8 mouse cellular contexts compared by ENCODE assay signal in genomic region chr9:45952890-45953289, GRCm38 (mm10). TPM values are rescaled to one million over a fixed set of nuclear protein-coding genes. Genes with fewer than 3 reads are reported as not detected.
A peak's percentile ranks its signal among the peaks of the same experiment; 100 is the strongest.
DNase-seq lines count a peak whose midpoint lies in the region; ATAC-seq and TF ChIP-seq lines count a peak whose summit lies in the region.

No protein-coding gene starts in this region.

- WGBS in kidney, adult 2 months = 73% methylated on average over 7 of the region's 7 CpGs
- WGBS in limb, embryonic 14.5 days = 88% methylated on average over 7 of the region's 7 CpGs

- no peaks in the 10 kb centered on the region for H3K9me3 ChIP-seq in ES-E14 (ENCODE audit: control insufficient read depth, insufficient read depth, low read depth, low read length)
- H3K9me3 ChIP-seq in limb, embryonic 14.5 days (ENCODE audit: control insufficient read depth, low read length) = no peaks in the 10 kb centered on the region

- no peak for TF ChIP-seq CTCF in kidney, adult 2 months (conservative IDR thresholded peaks at IDR 0.05; ENCODE audit: insufficient read depth, insufficient read length, low read depth, low read length)
- TF ChIP-seq CTCF in cortical plate, adult 2 months (IDR thresholded peaks at IDR 0.05; ENCODE audit: extremely low read depth, insufficient read depth, low read length) = no peak

- in situ Hi-C loops in ES-E14 (cut with MboI; ENCODE audit: low sequenced_read_pairs in 2 of 2, unreplicated experiment in 2 of 2) = no loop called here

- DNase-seq in kidney, adult 2 months = no peak
- no peak for DNase-seq in kidney, adult 9 months
- no peak for DNase-seq in ES-E14 (ENCODE audit: low read depth, low spot score)
- DNase-seq in limb, embryonic 14.5 days (ENCODE audit: low spot score) = no peak
- DNase-seq in left cerebral cortex, postnatal 10 days (ENCODE audit: extremely low spot score in 1 of 2, low spot score in 2 of 2) = no peak
- DNase-seq in adrenal gland, adult 2 months = no peak

- ATAC-seq in limb, embryonic 14.5 days (ENCODE audit: low FRiP score, low read depth) = no peak
- ATAC-seq in frontal cortex, adult (ENCODE audit: low TSS enrichment) = no peak

- H3K4me1 ChIP-seq in kidney, adult 2 months (ENCODE audit: control insufficient read depth, insufficient read depth, low read length) = peaks cover 10% of the 10 kb centered on the region
- peaks cover 0 to 5% of the 10 kb centered on the region in 2 experiments; a peak in 1 of 4 replicates for H3K4me1 ChIP-seq in ES-E14 (ENCODE audit: control insufficient read depth in 2 of 2, insufficient read depth in 2 of 2, low read length in 2 of 2, poor library complexity in 1 of 2)
- peaks cover 6% of the 10 kb centered on the region for H3K4me1 ChIP-seq in cortical plate, adult 2 months (ENCODE audit: control insufficient read depth, insufficient read depth, low read length)
- H3K4me1 ChIP-seq in limb, embryonic 14.5 days (ENCODE audit: control insufficient read depth, insufficient read depth, low read length) = peaks cover 15% of the 10 kb centered on the region

- H3K4me2 ChIP-seq in limb, embryonic 14.5 days (replicated peaks; ENCODE audit: low read depth, low read length, severe bottlenecking) = peak overlapping the region; percentile 83; the same call in 1 of the 2 replicates

- no peaks in the 10 kb centered on the region; the same call in none of the 2 replicates for H3K36me3 ChIP-seq in kidney, adult 2 months (ENCODE audit: control insufficient read depth, insufficient read depth, low read length)
- peaks cover 26% of the 10 kb centered on the region for H3K36me3 ChIP-seq in ES-E14 (ENCODE audit: control insufficient read depth, insufficient read depth, low read length, poor library complexity, severe bottlenecking)
- H3K36me3 ChIP-seq in limb, embryonic 14.5 days (ENCODE audit: control insufficient read depth, insufficient read depth, low read length) = peaks cover 40% of the 10 kb centered on the region

- no peak for TF ChIP-seq POLR2A in kidney, adult 2 months (IDR thresholded peaks at IDR 0.05; ENCODE audit: low read depth, low read length)
- TF ChIP-seq POLR2A in cortical plate, adult 2 months (IDR thresholded peaks at IDR 0.05; ENCODE audit: extremely low read depth, insufficient read depth, low read length) = no peak
- TF ChIP-seq POLR2A in limb, embryonic 14.5 days (IDR thresholded peaks at IDR 0.05; ENCODE audit: borderline replicate concordance, extremely low read depth, insufficient read depth, insufficient read length) = no peak

- peak overlapping the region; percentile 18; the same call in 1 of the 2 replicates for H3K9ac ChIP-seq in ES-E14 (ENCODE audit: insufficient read depth, low read depth, low read length, poor library complexity, severe bottlenecking)
- H3K9ac ChIP-seq in limb, embryonic 14.5 days (ENCODE audit: low read depth, low read length, severe bottlenecking) = peak overlapping the region; percentile 88; the same call in 1 of the 2 replicates

- intact Hi-C loops in left cerebral cortex, postnatal 10 days (cut with DNase I) = no loop called here

- H3K4me3 ChIP-seq in kidney, adult 2 months (ENCODE audit: insufficient read depth, low read depth, low read length) = peak overlapping the region; percentile 91; the same call in 1 of the 2 replicates
- H3K4me3 ChIP-seq in ES-E14 (ENCODE audit: insufficient read depth in 1 of 2, low read depth in 1 of 2, low read length in 2 of 2, poor library complexity in 1 of 2, severe bottlenecking in 1 of 2) = no peak overlapping the region
- peak overlapping the region; percentile 70; the same call in 1 of the 2 replicates for H3K4me3 ChIP-seq in cortical plate, adult 2 months (ENCODE audit: insufficient read depth, low read length)
- 0 out of 2 replicates have a peak overlapping the region, but pooled peaks have one; percentile 93 for H3K4me3 ChIP-seq in limb, embryonic 14.5 days (replicated peaks; ENCODE audit: low read length)

- H3K27ac ChIP-seq in kidney, adult 2 months (ENCODE audit: insufficient read depth, low read depth, low read length) = no peak overlapping the region
- H3K27ac ChIP-seq in ES-E14 (ENCODE audit: insufficient read depth, low read depth, low read length, poor library complexity, severe bottlenecking) = no peak overlapping the region
- H3K27ac ChIP-seq in cortical plate, adult 2 months (ENCODE audit: insufficient read depth, low read length) = no peak overlapping the region
- no peak overlapping the region for H3K27ac ChIP-seq in limb, embryonic 14.5 days (replicated peaks; ENCODE audit: low read depth, low read length)

- no peaks in the 10 kb centered on the region for H3K27me3 ChIP-seq in kidney, adult 2 months (replicated peaks; ENCODE audit: control insufficient read depth, insufficient read depth, low read length)
- no peaks in the 10 kb centered on the region for H3K27me3 ChIP-seq in limb, embryonic 14.5 days (ENCODE audit: control insufficient read depth, insufficient read depth, low read length)

TF ChIP-seq in ES-E14, 5 proteins besides CTCF, POLR2A, EP300 and RAD21:
- no peak for TF ChIP-seq HCFC1 (IDR thresholded peaks at IDR 0.05; ENCODE audit: borderline replicate concordance, insufficient read depth, low read length)
- no peak for TF ChIP-seq MAFK (IDR thresholded peaks at IDR 0.05; ENCODE audit: insufficient read depth, low read depth, low read length)
- TF ChIP-seq CHD2 (IDR thresholded peaks at IDR 0.05; ENCODE audit: low read depth, low read length) = no peak
- TF ChIP-seq ZC3H11A (IDR thresholded peaks at IDR 0.05; ENCODE audit: borderline replicate concordance, low read depth, low read length) = no peak
- no peak for TF ChIP-seq ZNF384 (IDR thresholded peaks at IDR 0.05; ENCODE audit: low read depth, low read length)
TF ChIP-seq in ES-E14: peak in this region for 0.

RNA-seq across cellular contexts. Expression of gene Sidt2, which starts 2.2 kb away (rescaled TPM):
- polyA plus RNA-seq in kidney, adult 2 months (2012; rRNA removed) = 345 and 570 TPM in 2 replicates
- 44.7 and 50.3 TPM in 2 replicates for total RNA-seq in ES-E14 (2012; rRNA removed)
- 103 and 117 TPM in 2 replicates for polyA plus RNA-seq in cortical plate, adult 2 months (2012; rRNA removed)
- 121 and 190 TPM in 2 replicates for polyA plus RNA-seq in limb, embryonic 14.5 days (2012; rRNA removed)
- 56.1 and 58.7 TPM in 2 replicates for polyA plus RNA-seq in limb, embryonic 14.5 days (2014; fragmentation: Nextera tagmentation; extraction: Ambion mirVana)
- total RNA-seq in left cerebral cortex, postnatal 10 days (2021) = 100 to 1,000 TPM; 104 to 115 TPM
- total RNA-seq in adrenal gland, adult 2 months (2021) = 100 to 1,000 TPM; 138 to 351 TPM
- 942 and 1,575 TPM in 2 replicates for polyA plus RNA-seq in adrenal gland, adult 2 months (2012; rRNA removed)

RNA-seq across cellular contexts. Expression of gene Tagln, which starts 17.0 kb away (rescaled TPM):
- 50.3 and 93.5 TPM in 2 replicates for polyA plus RNA-seq in kidney, adult 2 months (2012; rRNA removed)
- total RNA-seq in ES-E14 (2012; rRNA removed) = 255 and 575 TPM in 2 replicates
- polyA plus RNA-seq in cortical plate, adult 2 months (2012; rRNA removed) = 16.0 and 18.3 TPM in 2 replicates
- 27.8 and 29.8 TPM in 2 replicates for polyA plus RNA-seq in limb, embryonic 14.5 days (2012; rRNA removed)
- polyA plus RNA-seq in limb, embryonic 14.5 days (2014; fragmentation: Nextera tagmentation; extraction: Ambion mirVana) = 31.7 and 35.7 TPM in 2 replicates
- total RNA-seq in left cerebral cortex, postnatal 10 days (2021) = 10 to 100 TPM in 1 of 2 experiments, 1 to 10 TPM in 1; 9.7 to 11.1 TPM
- total RNA-seq in adrenal gland, adult 2 months (2021) = 100 to 1,000 TPM in 1 of 2 experiments, 10 to 100 TPM in 1; 80.8 to 268 TPM
- 59.9 and 80.9 TPM in 2 replicates for polyA plus RNA-seq in adrenal gland, adult 2 months (2012; rRNA removed)

RNA-seq across cellular contexts. Expression of gene Rnf214, which starts 46.2 kb away (rescaled TPM):
- polyA plus RNA-seq in kidney, adult 2 months (2012; rRNA removed) = 17.0 and 20.7 TPM in 2 replicates
- total RNA-seq in ES-E14 (2012; rRNA removed) = 13.5 and 16.3 TPM in 2 replicates
- 44.3 and 45.6 TPM in 2 replicates for polyA plus RNA-seq in cortical plate, adult 2 months (2012; rRNA removed)
- polyA plus RNA-seq in limb, embryonic 14.5 days (2012; rRNA removed) = 27.6 and 31.5 TPM in 2 replicates
- 55.7 and 57.0 TPM in 2 replicates for polyA plus RNA-seq in limb, embryonic 14.5 days (2014; fragmentation: Nextera tagmentation; extraction: Ambion mirVana)
- 10 to 100 TPM; 73.9 to 76.4 TPM for total RNA-seq in left cerebral cortex, postnatal 10 days (2021)
- total RNA-seq in adrenal gland, adult 2 months (2021) = 10 to 100 TPM; 37.4 to 48.5 TPM
- polyA plus RNA-seq in adrenal gland, adult 2 months (2012; rRNA removed) = 15.8 and 17.6 TPM in 2 replicates

RNA-seq across cellular contexts. Expression of gene Pcsk7, which starts 46.6 kb away (rescaled TPM):
- polyA plus RNA-seq in kidney, adult 2 months (2012; rRNA removed) = 32.0 and 53.8 TPM in 2 replicates
- 21.3 and 33.5 TPM in 2 replicates for total RNA-seq in ES-E14 (2012; rRNA removed)
- polyA plus RNA-seq in cortical plate, adult 2 months (2012; rRNA removed) = 28.2 and 30.5 TPM in 2 replicates
- 33.3 and 36.6 TPM in 2 replicates for polyA plus RNA-seq in limb, embryonic 14.5 days (2012; rRNA removed)
- 17.3 and 17.9 TPM in 2 replicates for polyA plus RNA-seq in limb, embryonic 14.5 days (2014; fragmentation: Nextera tagmentation; extraction: Ambion mirVana)
- 10 to 100 TPM; 26.2 to 26.6 TPM for total RNA-seq in left cerebral cortex, postnatal 10 days (2021)
- total RNA-seq in adrenal gland, adult 2 months (2021) = 10 to 100 TPM; 20.8 to 30.0 TPM
- polyA plus RNA-seq in adrenal gland, adult 2 months (2012; rRNA removed) = 18.4 and 28.0 TPM in 2 replicates

RNA-seq across cellular contexts. Expression of gene Pafah1b2, which starts 59.6 kb away (rescaled TPM):
- polyA plus RNA-seq in kidney, adult 2 months (2012; rRNA removed) = 17.6 and 21.1 TPM in 2 replicates
- 51.1 and 64.9 TPM in 2 replicates for total RNA-seq in ES-E14 (2012; rRNA removed)
- 90.3 and 92.6 TPM in 2 replicates for polyA plus RNA-seq in cortical plate, adult 2 months (2012; rRNA removed)
- polyA plus RNA-seq in limb, embryonic 14.5 days (2012; rRNA removed) = 70.1 and 87.2 TPM in 2 replicates
- polyA plus RNA-seq in limb, embryonic 14.5 days (2014; fragmentation: Nextera tagmentation; extraction: Ambion mirVana) = 174 and 175 TPM in 2 replicates
- total RNA-seq in left cerebral cortex, postnatal 10 days (2021) = 100 to 1,000 TPM; 223 to 224 TPM
- 100 to 1,000 TPM; 154 to 167 TPM for total RNA-seq in adrenal gland, adult 2 months (2021)
- 57.5 and 96.7 TPM in 2 replicates for polyA plus RNA-seq in adrenal gland, adult 2 months (2012; rRNA removed)

Comparison
In these comparisons a context has a peak if more than half of its experiments do, and no peak if none do; other contexts are left out.
1. H3K4me3 ChIP-seq: peak in kidney, adult 2 months (single experiment), cortical plate, adult 2 months (single experiment) and limb, embryonic 14.5 days (single experiment); none in ES-E14 (0 of 2).